Mouse (Mus musculus) kidney, embryonic 14.5 days (tissue): ENCODE data around the gene Isoc2a. TPM values are rescaled to one million over a fixed set of nuclear protein-coding genes. Genes with fewer than 3 reads are reported as not detected.
A peak's percentile ranks its signal among the peaks of the same experiment; 100 is the strongest.
"Not testable (repeated sequence)": the region's sequence is repeated elsewhere in the genome, so short reads cannot be mapped to it uniquely, and the experiment has no call there.

Experiments used
- ATAC-seq: fragments of 200-750 bp; cut with Nextera tagmentation; 2 replicates; pipeline ENCODE4 v1.8.0; 2017; ENCODE audit warnings: moderate number of reproducible peaks, mild to moderate bottlenecking, moderate TSS enrichment, moderate library complexity; ENCODE audit not compliant: low FRiP score, low TSS enrichment
- H3K27ac ChIP-seq: fragments of 300-500 bp; sonication (generic); 2 replicates; pipeline ENCODE4 v1.5.1; 2014; ENCODE audit warnings: low read depth, mild to moderate bottlenecking, low read length, moderate library complexity, mixed read lengths
- H3K27me3 ChIP-seq: fragments of 300-500 bp; sonication (generic); 2 replicates; pipeline ENCODE4 v1.6.1; 2014; ENCODE audit warnings: mild to moderate bottlenecking, low read length; ENCODE audit not compliant: control insufficient read depth, insufficient read depth
- H3K36me3 ChIP-seq: fragments of 300-500 bp; sonication (generic); 2 replicates; pipeline ENCODE4 v1.6.1; 2014; ENCODE audit warnings: low read length, mixed read lengths; ENCODE audit not compliant: control insufficient read depth, insufficient read depth
- H3K4me1 ChIP-seq: fragments of 300-500 bp; sonication (generic); 2 replicates; pipeline ENCODE4 v1.6.1; 2014; ENCODE audit warnings: low read length, mixed read lengths; ENCODE audit not compliant: control insufficient read depth, insufficient read depth
- H3K4me2 ChIP-seq: fragments of 300-500 bp; sonication (generic); replicated peaks from 2 replicates; pipeline ENCODE4 v1.6.1; 2014; ENCODE audit warnings: low read depth, mild to moderate bottlenecking, low read length
- H3K4me3 ChIP-seq: fragments of 300-500 bp; sonication (generic); 2 replicates; pipeline ENCODE4 v1.5.1; 2014; ENCODE audit warnings: mild to moderate bottlenecking, low read length
- H3K9ac ChIP-seq: fragments of 300-500 bp; sonication (generic); 2 replicates; pipeline ENCODE4 v1.6.1; 2014; ENCODE audit warnings: low read depth, mild to moderate bottlenecking, low read length, moderate library complexity
- H3K9me3 ChIP-seq: fragments of 300-500 bp; sonication (generic); 2 replicates; pipeline ENCODE4 v1.6.1; 2016; ENCODE audit warnings: low read length; ENCODE audit not compliant: control insufficient read depth
- whole genome bisulfite sequencing: fragments of 180-500 bp; shearing (Covaris S2); extraction: QIAGEN DNeasy Blood & Tissue Kit; methylation state at CpG from one replicate; pipeline ENCODE4 v1.1.7; 2014; 5-methylcytosine and 5-hydroxymethylcytosine counted together
- polyA plus RNA-seq: library from polyadenylated mRNA; unstranded; fragments of >200 nt; fragmentation: Nextera tagmentation; extraction: Ambion mirVana; gene quantifications from 2 replicates; pipeline ENCODE4 v1.2.1, GENCODE M21; 2014

The Isoc2a gene
- polyA plus RNA-seq, 1 experiment from 2014 or later, result 0.95 TPM

DNA sequence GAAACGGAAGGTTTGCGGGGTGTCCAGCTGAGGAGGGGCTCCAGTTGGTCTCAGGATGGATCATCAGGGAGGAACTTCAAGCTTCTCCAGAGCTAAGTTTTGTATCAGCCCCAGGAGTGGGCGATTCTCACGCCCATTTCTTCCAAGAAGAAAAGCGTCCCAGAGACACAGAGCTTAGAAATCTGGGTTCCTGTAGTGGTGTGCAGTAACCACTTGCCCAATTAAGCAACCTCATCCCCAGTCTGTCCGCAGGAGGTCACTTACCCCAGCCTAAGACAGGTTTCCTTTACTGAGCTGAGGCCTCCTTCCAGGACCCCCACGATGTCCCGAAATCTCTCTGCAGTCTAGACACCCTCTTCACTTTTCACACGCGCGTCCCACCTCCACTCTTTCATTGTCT lies 273 bp downstream of the Isoc2a start:
- Histone ChIP-seq H3K9ac (peak overlapping the region; percentile 54), H3K9me3 (0 out of 2 replicates have a peak, but pooled peaks cover 3% of the 10 kb centered on the region), H3K27me3 (no peaks in the 10 kb centered on the region), H3K4me1 (peaks cover 8% of the 10 kb centered on the region; the same call in 1 of the 2 replicates), H3K36me3 (no peaks in the 10 kb centered on the region), H3K4me3 (peak overlapping the region; percentile 45), H3K4me2 (peak overlapping the region; percentile 91), H3K27ac (no peak overlapping the region)
- ATAC-seq, result no peak
- WGBS, result 10% methylated on average over 11 of the region's 11 CpGs

DNA sequence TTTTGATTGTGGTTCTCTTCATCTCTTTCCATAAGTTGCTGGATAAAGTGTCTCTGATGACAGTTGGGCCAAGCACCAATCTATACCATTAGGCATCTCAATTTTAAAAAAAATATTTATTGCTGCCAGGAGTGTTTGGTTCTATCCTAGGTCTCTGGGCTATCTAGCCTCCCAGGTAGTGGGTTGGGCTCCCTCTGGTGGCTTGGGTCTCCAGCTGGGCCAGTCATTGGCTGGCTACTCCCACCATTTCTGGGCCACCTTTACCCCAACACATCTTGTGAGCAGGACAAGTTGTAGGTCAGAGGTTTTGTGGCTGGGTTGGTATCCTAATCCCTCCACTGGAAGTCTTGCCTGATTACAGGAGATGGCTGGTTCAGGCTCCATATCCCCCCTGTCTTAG lies 1.2 kb downstream of the Isoc2a start:
- H3K27me3 ChIP-seq, result no peaks in the 10 kb centered on the region
- ATAC-seq, result no peak
- H3K4me2 ChIP-seq, result no peak overlapping the region; the same call in 1 of the 2 replicates
- 0 out of 2 replicates have a peak, but pooled peaks cover 3% of the 10 kb centered on the region for H3K9me3 ChIP-seq
- H3K36me3 ChIP-seq, result no peaks in the 10 kb centered on the region
- H3K9ac ChIP-seq, result no peak overlapping the region
- H3K4me1 ChIP-seq, result peaks cover 8% of the 10 kb centered on the region; the same call in 1 of the 2 replicates
- no peak overlapping the region for H3K27ac ChIP-seq
- H3K4me3 ChIP-seq, result no peak overlapping the region

- not testable (repeated sequence) for H3K36me3 ChIP-seq, H3K4me1 ChIP-seq, H3K27me3 ChIP-seq, H3K9me3 ChIP-seq, H3K4me2 ChIP-seq, H3K9ac ChIP-seq, ATAC-seq, H3K27ac ChIP-seq, H3K4me3 ChIP-seq
- WGBS, result 82% methylated on average over 1 of the region's 1 CpGs
Observed at GRCm38 (mm10) chr7:4879036-4879435, 2.1 kb downstream of the Isoc2a start.

- Histone ChIP-seq H3K4me3 (no peak overlapping the region), H3K27ac (no peak overlapping the region), H3K9me3 (peaks cover 9% of the 10 kb centered on the region; the same call in 1 of the 2 replicates), H3K27me3 (no peaks in the 10 kb centered on the region), H3K4me2 (no peak overlapping the region), H3K36me3 (no peaks in the 10 kb centered on the region), H3K4me1 (no peaks in the 10 kb centered on the region), H3K9ac (no peak overlapping the region)
- no peak for ATAC-seq
- WGBS, result 74% methylated on average over 4 of the region's 4 CpGs
Observed at GRCm38 (mm10) chr7:4886680-4887079, 9.7 kb downstream of the Isoc2a start.

- H3K9ac ChIP-seq, result no peak overlapping the region
Observed at GRCm38 (mm10) chr7:4895186-4895585, 18.2 kb downstream of the Isoc2a start.

GRCm38 (mm10) chr7:4898851-4899648 lies 22.1 kb downstream of the Isoc2a start:
- Histone ChIP-seq H3K27ac (no peak overlapping the region), H3K9me3 (peaks cover 3% of the 10 kb centered on the region; the same call in 1 of the 2 replicates), H3K4me1 (0 out of 2 replicates have a peak, but pooled peaks cover 7% of the 10 kb centered on the region), H3K36me3 (no peaks in the 10 kb centered on the region), H3K4me3 (peak overlapping the region; percentile 22), H3K4me2 (peak overlapping the region; percentile 32), H3K9ac (peak overlapping the region; percentile 28; the same call in 1 of the 2 replicates), H3K27me3 (0 out of 2 replicates have a peak, but pooled peaks cover 3% of the 10 kb centered on the region)
- 17% methylated on average over 16 of the region's 18 CpGs for WGBS
- peak; percentile 41 for ATAC-seq

More at GRCm38 (mm10) chr7:4895186-4895585, 18.2 kb downstream of the Isoc2a start:
- H3K4me3 ChIP-seq, result no peak overlapping the region
- 0 out of 2 replicates have a peak, but pooled peaks cover 7% of the 10 kb centered on the region for H3K4me1 ChIP-seq
- no peak for ATAC-seq
- H3K4me2 ChIP-seq, result no peak overlapping the region
- 57% methylated on average over 9 of the region's 11 CpGs for WGBS
- no peaks in the 10 kb centered on the region for H3K36me3 ChIP-seq
- 0 out of 2 replicates have a peak, but pooled peaks cover 3% of the 10 kb centered on the region for H3K27me3 ChIP-seq
- H3K27ac ChIP-seq, result no peak overlapping the region
- no peaks in the 10 kb centered on the region for H3K9me3 ChIP-seq

DNA sequence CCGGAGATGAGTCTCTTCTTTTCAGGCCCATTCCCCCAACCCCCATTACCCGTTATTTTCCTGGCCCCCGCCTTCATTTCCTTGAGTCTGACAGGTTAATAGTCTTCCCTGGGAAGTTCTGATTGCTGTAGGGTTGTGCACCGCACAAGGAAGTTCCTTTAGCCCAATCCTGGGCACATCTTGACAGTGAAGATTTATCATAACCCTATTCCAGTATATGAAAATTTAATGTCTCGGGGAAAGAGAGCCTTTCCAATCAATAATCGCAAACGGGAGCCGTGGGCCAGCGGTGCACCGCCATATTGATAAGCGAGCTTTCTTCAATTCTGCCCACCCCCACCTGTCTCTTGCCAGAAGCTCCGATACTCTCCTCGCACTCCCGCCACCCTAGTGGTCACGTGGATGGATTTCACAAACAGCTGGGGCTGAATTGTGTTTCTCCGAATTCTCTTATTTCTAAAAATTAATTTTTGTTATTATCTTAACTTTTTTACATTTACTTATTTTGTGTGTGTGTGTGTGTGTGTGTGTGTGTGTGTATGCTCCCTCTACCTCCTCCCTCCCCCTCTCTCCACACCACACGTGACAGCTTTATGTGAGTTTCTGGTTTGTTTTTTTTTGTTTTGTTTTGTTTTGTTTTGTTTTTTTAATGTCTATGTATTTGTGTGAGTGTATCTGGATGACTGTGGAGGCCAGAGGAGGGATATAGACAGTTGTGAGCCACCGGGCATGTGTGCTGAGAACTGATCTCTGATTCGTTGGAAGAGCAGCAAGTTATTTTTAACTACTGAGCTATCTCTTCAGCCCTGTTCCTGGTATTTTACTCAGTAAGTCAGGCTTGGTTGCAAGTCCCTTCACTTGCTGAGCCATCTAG lies 22.9 kb downstream of the Isoc2a start:
- Histone ChIP-seq H3K4me2 (peak overlapping the region; percentile 32), H3K4me3 (peak overlapping the region; percentile 22), H3K27me3 (0 out of 2 replicates have a peak, but pooled peaks cover 3% of the 10 kb centered on the region), H3K27ac (no peak overlapping the region), H3K36me3 (no peaks in the 10 kb centered on the region), H3K9ac (0 out of 2 replicates have a peak overlapping the region, but pooled peaks have one; percentile 28), H3K9me3 (peaks cover 3% of the 10 kb centered on the region; the same call in 1 of the 2 replicates), H3K4me1 (0 out of 2 replicates have a peak, but pooled peaks cover 7% of the 10 kb centered on the region)
- ATAC-seq, result peak; percentile 39; the same call in 1 of the 2 replicates
- WGBS, result 8% methylated on average over 19 of the region's 19 CpGs

- Histone ChIP-seq H3K4me3 (no peak overlapping the region), H3K9ac (no peak overlapping the region), H3K4me1 (0 out of 2 replicates have a peak, but pooled peaks cover 7% of the 10 kb centered on the region), H3K9me3 (peaks cover 3% of the 10 kb centered on the region; the same call in 1 of the 2 replicates), H3K36me3 (no peaks in the 10 kb centered on the region), H3K27me3 (0 out of 2 replicates have a peak, but pooled peaks cover 3% of the 10 kb centered on the region), H3K27ac (no peak overlapping the region), H3K4me2 (peak overlapping the region; percentile 27; the same call in 1 of the 2 replicates)
- ATAC-seq, result peak; percentile 8; the same call in 1 of the 2 replicates
- 40% methylated on average over 11 of the region's 11 CpGs for WGBS
Observed at GRCm38 (mm10) chr7:4900523-4900851, 23.5 kb downstream of the Isoc2a start.
